Mouse (Mus musculus) G1E-ER4 (cell line): ENCODE data around the gene 1700017N19Rik. TPM values are rescaled to one million over a fixed set of nuclear protein-coding genes. Genes with fewer than 3 reads are reported as not detected.

Experiments
- GATA1 ChIP-seq: IDR thresholded peaks from one replicate; pipeline ENCODE4 v1.8.0; 2012; ENCODE audit warnings: low read length, inconsistent platforms
- polyA plus RNA-seq: library from polyadenylated mRNA; stranded (reverse); fragments of >175 nt; gene quantifications from 2 replicates; pipeline ENCODE4 v1.2.3, GENCODE M21; 2012

The 1700017N19Rik gene
- not detected in 2 replicates for polyA plus RNA-seq

DNA sequence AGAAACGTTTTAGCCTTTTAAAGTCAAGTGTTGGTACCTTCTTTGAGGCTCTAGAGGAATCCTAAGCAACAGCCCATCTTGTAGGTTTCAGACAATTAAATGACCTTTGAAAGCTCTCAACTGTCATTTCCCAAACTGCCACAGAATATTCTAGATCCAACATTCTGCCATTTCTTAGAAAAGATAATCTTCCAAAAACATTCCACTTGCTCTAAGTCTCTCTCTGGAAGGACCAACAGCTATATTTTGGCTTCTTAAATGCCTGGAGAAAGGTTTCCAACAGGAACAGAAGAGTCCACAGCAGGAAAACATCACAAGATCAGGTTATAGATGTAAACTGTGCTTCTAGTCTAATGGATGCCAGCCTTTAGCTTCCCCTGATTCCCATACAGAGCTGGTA is at the start of gene 1700017N19Rik, which contains the start of gene 4930430F08Rik:
1700017N19Rik (plus strand) TSS at position 162 of the 400 bp plus-strand sequence.
4930430F08Rik (minus strand) TSS at position 101 of the 400 bp plus-strand sequence.
- TF ChIP-seq GATA1, result no peak

- no peak for TF ChIP-seq GATA1
Measured at GRCm38 (mm10) chr10:100556566-100557175, 33.6 kb upstream of the 1700017N19Rik start.

GRCm38 (mm10) chr10:100564112-100564511 is 26.2 kb upstream of the 1700017N19Rik start:
- TF ChIP-seq GATA1, result no peak

DNA sequence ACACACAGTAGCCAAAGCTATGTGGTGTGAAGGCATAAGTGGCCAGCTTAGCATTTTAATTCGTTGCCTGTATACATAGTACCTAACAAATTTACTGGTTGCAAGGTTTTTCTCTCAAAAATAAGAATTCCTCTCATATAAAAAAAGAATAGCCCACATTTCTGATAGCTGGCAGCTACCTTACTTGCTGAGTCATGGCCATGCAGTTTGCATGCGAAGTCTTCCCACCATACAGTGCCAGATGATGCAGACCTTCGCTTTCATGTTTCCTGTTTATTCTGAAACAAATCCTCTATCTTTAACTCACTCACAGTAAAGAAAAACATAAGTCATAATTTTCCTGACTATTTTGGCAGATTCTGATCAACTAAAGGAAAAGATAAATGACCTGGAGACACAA is 18.6 kb upstream of the 1700017N19Rik start:
- TF ChIP-seq GATA1, result no peak

GRCm38 (mm10) chr10:100574505-100575149 is 15.7 kb upstream of the 1700017N19Rik start:
- peak; percentile 22 for TF ChIP-seq GATA1

- no peak for TF ChIP-seq GATA1
Measured at GRCm38 (mm10) chr10:100575294-100575693, 15.0 kb upstream of the 1700017N19Rik start.

DNA sequence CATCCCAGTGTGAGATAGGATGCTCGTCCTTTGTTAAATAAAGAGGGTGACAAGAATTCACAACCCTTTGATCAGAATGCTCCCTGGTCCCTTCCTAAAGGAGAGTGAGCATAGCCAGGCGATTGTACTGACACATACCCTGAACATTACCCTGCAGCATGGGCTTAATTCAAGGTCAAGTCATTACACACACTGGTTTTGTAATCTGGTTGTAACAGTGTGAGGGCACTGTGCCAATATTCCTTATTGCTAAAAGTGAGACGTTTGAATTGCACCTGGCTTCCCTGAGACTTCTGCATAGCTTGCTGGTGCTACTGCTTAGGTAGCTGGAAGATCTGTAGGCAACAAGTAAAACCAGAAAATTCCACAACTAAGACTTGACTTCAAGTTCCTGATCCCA is 6.1 kb upstream of the 1700017N19Rik start:
- no peak for TF ChIP-seq GATA1

DNA sequence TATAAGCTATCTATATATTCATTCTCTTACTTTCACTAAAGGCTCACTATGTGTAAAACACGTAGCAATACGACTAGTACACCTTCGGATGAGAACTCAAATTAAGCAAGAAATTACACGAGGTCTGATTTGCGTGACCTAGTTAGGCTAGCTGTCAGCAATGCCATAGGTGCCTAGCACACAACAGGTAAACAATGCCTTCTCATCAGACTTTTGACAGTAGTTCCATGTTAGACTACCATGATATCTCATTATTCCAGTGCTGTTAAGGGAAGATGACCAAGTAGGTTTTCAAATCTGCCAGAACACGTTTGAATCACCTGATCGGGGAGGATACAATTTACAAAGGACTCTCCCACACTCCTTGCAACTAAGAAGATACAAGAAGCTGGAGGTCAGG is 1.8 kb upstream of the 1700017N19Rik start:
- TF ChIP-seq GATA1, result no peak

DNA sequence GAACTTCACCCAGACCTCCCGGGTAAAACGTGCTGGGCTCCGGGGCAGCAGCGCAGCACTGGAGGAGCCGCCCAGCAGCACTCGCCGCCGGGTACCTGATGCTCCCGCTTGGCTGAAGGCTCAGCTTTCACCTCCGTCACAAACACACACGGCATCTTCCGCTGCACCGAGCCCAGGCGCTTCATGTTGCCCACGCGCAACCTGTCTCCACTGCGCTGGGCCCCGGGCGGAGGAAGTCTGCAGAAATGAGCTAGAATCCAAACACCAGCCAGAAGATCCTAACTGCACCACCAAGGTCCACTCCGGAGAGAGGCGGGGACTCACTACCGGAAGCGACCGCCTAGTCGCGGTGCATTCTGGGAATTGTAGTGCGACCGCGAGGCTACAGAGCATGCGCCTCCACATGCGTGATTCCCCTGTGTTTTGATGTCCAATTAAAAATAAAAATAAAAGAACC is 1.3 kb upstream of the 1700017N19Rik start:
- TF ChIP-seq GATA1, result no peak

DNA sequence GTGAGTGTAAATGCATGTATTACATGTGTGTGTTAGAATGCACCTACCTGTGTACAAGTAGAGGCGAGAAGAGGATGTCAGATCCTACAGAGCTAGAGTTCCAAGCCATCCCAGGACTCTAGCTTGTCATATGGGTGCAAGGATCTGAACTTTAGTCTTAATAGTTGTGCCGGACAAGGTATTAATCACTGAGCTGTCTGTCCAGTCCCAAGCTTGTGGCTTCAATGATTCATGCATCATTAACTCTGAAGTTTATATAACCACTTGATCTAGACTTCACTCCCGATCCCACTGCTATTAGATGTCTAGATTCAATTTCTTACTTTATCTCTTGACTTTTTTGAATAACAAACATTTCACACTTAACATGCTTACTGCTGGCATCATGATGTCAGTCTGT is 8.1 kb downstream of the 1700017N19Rik start:
- no peak for TF ChIP-seq GATA1

DNA sequence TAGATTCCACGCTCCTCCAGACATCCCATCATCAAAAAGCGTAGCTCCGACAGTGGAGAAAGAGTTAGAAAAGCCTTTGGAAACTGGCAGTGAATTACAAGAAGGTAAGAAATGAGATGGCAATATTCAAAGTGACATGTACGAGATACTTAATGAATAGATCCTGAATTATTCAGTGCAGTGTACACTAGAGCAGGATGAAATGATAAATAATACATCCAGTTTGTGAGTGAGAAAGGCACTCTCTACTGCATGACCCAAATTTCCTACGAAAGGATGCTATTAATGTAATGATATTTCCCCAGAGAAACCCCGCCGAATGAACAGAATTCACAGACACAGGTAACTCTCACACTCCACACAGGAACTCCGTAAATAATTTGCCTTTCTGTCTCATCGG is 13.2 kb downstream of the 1700017N19Rik start:
- no peak for TF ChIP-seq GATA1

DNA sequence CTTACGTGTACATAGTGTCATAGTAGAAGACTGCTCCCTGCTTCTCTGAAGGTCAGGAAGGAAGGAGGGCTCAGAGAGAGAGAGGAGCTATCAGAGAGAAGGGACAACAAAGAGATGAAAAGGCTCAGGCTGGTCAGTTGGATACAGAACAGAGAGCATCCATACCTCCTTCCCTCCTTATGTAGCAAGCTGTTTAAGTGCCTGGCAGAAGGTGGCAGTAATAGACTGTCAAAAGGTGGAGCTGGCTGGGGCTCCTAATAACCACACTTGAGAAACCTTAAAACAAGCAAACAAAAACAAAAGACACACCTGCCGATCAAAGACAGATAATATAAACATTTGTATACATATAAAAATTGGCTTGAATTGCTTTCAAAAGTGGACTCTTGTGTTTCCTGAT is 14.0 kb downstream of the 1700017N19Rik start:
- no peak for TF ChIP-seq GATA1

DNA sequence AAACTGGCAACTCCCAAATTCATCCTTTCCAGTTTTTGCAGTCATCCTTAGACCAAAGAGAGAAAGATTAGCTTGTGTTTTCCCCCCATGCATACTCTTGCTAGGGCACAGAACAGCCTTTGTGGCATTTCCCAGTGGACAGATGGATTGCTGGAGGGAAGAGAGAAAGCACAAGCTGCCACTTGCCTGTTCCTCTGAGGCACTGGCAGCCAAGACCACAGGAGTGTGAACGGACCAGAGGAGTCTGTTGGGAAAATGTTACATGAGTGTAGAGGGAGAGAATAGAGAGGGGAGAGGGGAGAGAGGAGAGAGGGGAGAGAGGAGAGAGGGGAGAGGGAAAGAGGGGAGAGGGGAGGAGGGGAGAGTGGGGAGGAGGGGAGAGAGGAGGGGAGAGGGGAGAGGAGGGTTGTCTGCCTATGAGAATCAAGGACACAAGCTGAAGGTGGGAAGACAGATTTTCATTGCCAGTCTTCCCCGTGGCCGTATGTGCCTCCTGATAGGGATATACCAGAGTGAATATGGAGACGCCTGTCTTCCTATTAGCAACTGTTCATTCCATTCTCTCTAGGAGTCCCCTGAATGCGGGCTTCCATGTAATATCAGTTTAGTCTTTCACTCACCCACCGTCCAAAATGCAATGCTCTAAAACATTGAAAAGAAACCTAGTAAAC is 27.1 kb downstream of the 1700017N19Rik start:
- no peak for TF ChIP-seq GATA1

- no peak for TF ChIP-seq GATA1
Measured at GRCm38 (mm10) chr10:100619474-100619873, 29.2 kb downstream of the 1700017N19Rik start.

- no peak for TF ChIP-seq GATA1
Measured at GRCm38 (mm10) chr10:100620040-100620439, 29.8 kb downstream of the 1700017N19Rik start.

DNA sequence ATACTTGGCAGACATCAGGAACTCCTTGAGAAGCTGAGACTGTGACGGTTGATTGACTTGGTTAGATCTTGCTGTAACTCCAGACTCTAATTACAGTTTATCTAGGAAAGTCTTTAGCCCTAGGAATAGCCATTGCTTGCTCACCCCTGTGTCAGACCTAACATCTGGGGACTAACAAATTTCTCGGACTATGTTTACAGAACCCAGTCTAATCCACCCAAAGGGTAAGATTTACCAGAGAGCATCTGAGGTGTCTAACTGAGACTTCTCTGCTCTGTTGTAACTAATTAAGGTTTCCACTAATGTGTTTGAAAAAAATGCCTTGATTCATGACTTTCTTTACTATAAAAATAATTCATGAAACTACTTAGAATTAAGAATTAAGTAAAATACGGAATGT is 32.2 kb downstream of the 1700017N19Rik start:
- TF ChIP-seq GATA1, result no peak

DNA sequence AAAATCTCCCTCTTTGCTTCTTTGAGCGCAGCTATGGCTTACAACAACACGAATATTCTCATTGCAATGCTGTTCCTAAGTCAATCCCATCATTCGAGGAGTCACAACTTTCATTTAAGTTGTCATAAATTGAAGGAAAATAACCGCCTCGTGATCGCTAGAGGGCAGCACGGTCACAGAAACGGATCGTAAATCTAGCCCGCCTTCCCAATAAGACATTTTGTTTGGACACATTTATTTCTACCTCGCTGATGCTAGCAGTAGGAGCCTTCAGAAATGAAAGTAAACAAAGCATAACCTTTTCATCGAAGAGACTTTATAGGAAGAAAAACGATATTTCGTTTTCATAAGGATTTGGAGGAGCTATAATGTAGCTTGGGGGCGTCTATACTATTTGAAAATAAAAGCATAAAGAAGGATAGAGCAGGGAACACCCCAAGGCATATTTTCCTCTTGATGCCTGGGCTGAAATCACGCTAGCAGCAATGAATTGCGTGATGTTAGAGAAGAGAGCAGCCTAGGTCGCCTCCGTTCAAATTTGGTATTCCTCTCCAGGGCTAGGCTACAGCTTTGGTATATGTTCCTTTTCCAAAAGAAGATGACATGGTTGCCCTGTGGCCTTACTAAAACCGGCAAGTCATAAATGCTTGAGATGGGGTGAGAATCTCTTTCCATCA is 39.6 kb downstream of the 1700017N19Rik start:
- no peak for TF ChIP-seq GATA1
